Mouse (Mus musculus) intestine, postnatal 0 days (tissue): ENCODE measurements around the gene Ms4a6b. TPM values are rescaled to one million over a fixed set of nuclear protein-coding genes. Genes with fewer than 3 reads are reported as not detected.
"Not testable (repeated sequence)": the region's sequence is repeated elsewhere in the genome, so short reads cannot be mapped to it uniquely, and the experiment has no call there.

Experiments used
- ATAC-seq: fragments of 200-750 bp; cut with Nextera tagmentation; 2 replicates; pipeline ENCODE4 v1.8.0; 2017; ENCODE audit warnings: mild to moderate bottlenecking, moderate TSS enrichment, moderate library complexity
- H3K27ac ChIP-seq: fragments of 300-500 bp; sonication (generic); 2 replicates; pipeline ENCODE4 v1.5.1; 2014; ENCODE audit warnings: mild to moderate bottlenecking, low read depth, low read length, moderate library complexity
- H3K27me3 ChIP-seq: fragments of 300-500 bp; sonication (generic); replicated peaks from 2 replicates; pipeline ENCODE4 v1.6.1; 2014; ENCODE audit warnings: low read length, mixed read lengths; ENCODE audit not compliant: control insufficient read depth, insufficient read depth
- H3K36me3 ChIP-seq: fragments of 300-500 bp; sonication (generic); 2 replicates; pipeline ENCODE4 v1.6.1; 2014; ENCODE audit warnings: mild to moderate bottlenecking, moderate library complexity; ENCODE audit not compliant: control insufficient read depth, insufficient read depth
- H3K4me1 ChIP-seq: fragments of 300-500 bp; sonication (generic); replicated peaks from 2 replicates; pipeline ENCODE4 v1.6.1; 2014; ENCODE audit warnings: antibody characterized with exemption, low read length, mixed read lengths; ENCODE audit not compliant: control insufficient read depth, insufficient read depth
- H3K4me2 ChIP-seq: fragments of 300-500 bp; sonication (generic); replicated peaks from 2 replicates; pipeline ENCODE4 v1.6.1; 2014; ENCODE audit warnings: low read depth, mild to moderate bottlenecking, moderate library complexity
- H3K4me3 ChIP-seq: fragments of 300-500 bp; sonication (generic); 2 replicates; pipeline ENCODE4 v1.5.1; 2014; ENCODE audit warnings: low read depth, low read length
- H3K9ac ChIP-seq: fragments of 300-500 bp; sonication (generic); 2 replicates; pipeline ENCODE4 v1.6.1; 2014; ENCODE audit warnings: mild to moderate bottlenecking, low read depth, low read length
- H3K9me3 ChIP-seq: fragments of 300-500 bp; sonication (generic); 2 replicates; pipeline ENCODE4 v1.6.1; 2016; ENCODE audit warnings: mixed run types; ENCODE audit not compliant: control insufficient read depth
- CTCF ChIP-seq: sonication (generic); IDR thresholded peaks from 2 replicates; pipeline ENCODE4 v1.5.1; 2016; ENCODE audit warnings: low read depth, mild to moderate bottlenecking, control low read depth, antibody characterized with exemption, moderate library complexity
- WGBS: fragments of 180-500 bp; shearing (Covaris S2); extraction: QIAGEN DNeasy Blood & Tissue Kit; methylation state at CpG from one replicate; pipeline ENCODE4 v1.1.7; 2014; 5-methylcytosine and 5-hydroxymethylcytosine counted together
- polyA plus RNA-seq: library from polyadenylated mRNA; unstranded; fragments of >200 nt; fragmentation: Nextera tagmentation; extraction: Ambion mirVana; gene quantifications from 2 replicates; pipeline ENCODE4 v1.2.1, GENCODE M21; 2015

Gene Ms4a6b
- polyA plus RNA-seq, 1 experiment from 2014 or later: 5.3 TPM

GRCm38 (mm10) chr19:11520146-11520545 is 3.8 kb downstream of the Ms4a6b start:
- Histone ChIP-seq H3K9ac (no peak overlapping the region), H3K4me1 (no peaks in the 10 kb centered on the region), H3K9me3 (no peaks in the 10 kb centered on the region), H3K27ac (no peak overlapping the region), H3K4me2 (no peak overlapping the region), H3K27me3 (no peaks in the 10 kb centered on the region), H3K36me3 (no peaks in the 10 kb centered on the region), H3K4me3 (no peak overlapping the region)
- no peak for ATAC-seq
- no peak for TF ChIP-seq CTCF
- WGBS: 84% methylated on average over 3 of the region's 3 CpGs

- WGBS: 100% methylated on average over 1 of the region's 1 CpGs
- no peak for ATAC-seq
- no peak for TF ChIP-seq CTCF
Observed at GRCm38 (mm10) chr19:11533421-11533820, 17.1 kb downstream of the Ms4a6b start.

GRCm38 (mm10) chr19:11533888-11534445 is 17.7 kb downstream of the Ms4a6b start:
- 43% methylated on average over 2 of the region's 2 CpGs for WGBS
- no peak for ATAC-seq

More at GRCm38 (mm10) chr19:11533421-11533820, 17.1 kb downstream of the Ms4a6b start:
- H3K36me3 ChIP-seq: no peaks in the 10 kb centered on the region
- H3K4me2 ChIP-seq: no peak overlapping the region
- H3K4me3 ChIP-seq: no peak overlapping the region
- no peak overlapping the region for H3K27ac ChIP-seq
- H3K9ac ChIP-seq: no peak overlapping the region
- H3K9me3 ChIP-seq: no peaks in the 10 kb centered on the region
- no peaks in the 10 kb centered on the region for H3K4me1 ChIP-seq
- no peaks in the 10 kb centered on the region for H3K27me3 ChIP-seq

GRCm38 (mm10) chr19:11536593-11536992 is 20.3 kb downstream of the Ms4a6b start, which contains the start of gene Ms4a4d:
Gene Ms4a4d, plus strand, starts transcription at chr19:11536801.
- Histone ChIP-seq H3K27ac (no peak within 1 kb of the TSS), H3K36me3 (no peaks in the 10 kb centered on the region), H3K9me3 (no peaks in the 10 kb centered on the region), H3K27me3 (no peaks in the 10 kb centered on the region), H3K4me1 (no peaks in the 10 kb centered on the region), H3K9ac (no peak within 1 kb of the TSS), H3K4me3 (no peak within 1 kb of the TSS), H3K4me2 (no peak within 1 kb of the TSS)
- no peak for TF ChIP-seq CTCF
- no peak for ATAC-seq
- 13% methylated on average over 7 of the region's 7 CpGs for WGBS

More at GRCm38 (mm10) chr19:11533888-11534445, 17.7 kb downstream of the Ms4a6b start:
- Histone ChIP-seq H3K27me3 (no peaks in the 10 kb centered on the region), H3K27ac (no peak overlapping the region), H3K4me1 (no peaks in the 10 kb centered on the region), H3K4me2 (no peak overlapping the region), H3K4me3 (no peak overlapping the region), H3K36me3 (no peaks in the 10 kb centered on the region), H3K9ac (no peak overlapping the region), H3K9me3 (no peaks in the 10 kb centered on the region)
- no peak for TF ChIP-seq CTCF

DNA sequence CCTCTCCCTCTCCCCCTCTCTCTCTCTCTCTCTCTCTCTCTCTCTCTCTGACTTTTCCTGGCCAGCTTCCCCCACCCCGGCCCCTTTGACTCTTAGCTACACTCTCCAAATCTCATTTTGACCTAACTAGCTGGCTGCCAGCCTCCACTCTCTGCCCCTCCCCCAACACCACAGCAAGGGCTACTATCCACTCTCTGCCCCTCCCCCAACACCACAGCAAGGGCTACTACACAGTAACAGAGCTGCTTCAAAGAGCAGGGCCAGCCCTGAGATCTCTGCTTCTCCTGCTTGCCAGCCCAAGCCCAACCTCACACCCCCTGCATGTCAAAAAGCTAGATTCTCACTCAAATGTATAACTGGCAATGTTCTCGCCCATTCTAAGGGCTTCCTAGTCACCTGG is 21.0 kb downstream of the Ms4a6b start:
- Histone ChIP-seq H3K36me3 (no peaks in the 10 kb centered on the region), H3K4me1 (no peaks in the 10 kb centered on the region), H3K9me3 (no peaks in the 10 kb centered on the region), H3K4me2 (no peak overlapping the region), H3K27ac (no peak overlapping the region), H3K9ac (no peak overlapping the region), H3K27me3 (no peaks in the 10 kb centered on the region), H3K4me3 (no peak overlapping the region)
- TF ChIP-seq CTCF: no peak
- WGBS: 36% methylated on average over 2 of the region's 2 CpGs
- no peak for ATAC-seq

GRCm38 (mm10) chr19:11540166-11540821 is 24.0 kb downstream of the Ms4a6b start:
- not testable (repeated sequence) for H3K27ac ChIP-seq, H3K9ac ChIP-seq, H3K4me2 ChIP-seq, H3K36me3 ChIP-seq, H3K27me3 ChIP-seq, H3K4me3 ChIP-seq, H3K9me3 ChIP-seq, H3K4me1 ChIP-seq, ATAC-seq
- WGBS: 76% methylated on average over 1 of the region's 1 CpGs

- WGBS: 80% methylated on average over 2 of the region's 2 CpGs
Observed at GRCm38 (mm10) chr19:11544383-11544782, 28.1 kb downstream of the Ms4a6b start.

More at GRCm38 (mm10) chr19:11544383-11544782, 28.1 kb downstream of the Ms4a6b start:
- not testable (repeated sequence) for H3K9ac ChIP-seq, H3K4me2 ChIP-seq, H3K27me3 ChIP-seq, H3K27ac ChIP-seq, H3K4me3 ChIP-seq, H3K36me3 ChIP-seq, H3K4me1 ChIP-seq, ATAC-seq, H3K9me3 ChIP-seq
